Mouse (Mus musculus) limb, embryonic 13.5 days (tissue): ENCODE measurements at regions not wholly inside any gene's neighbourhood (a gene's known extent, or its start where the extent isn't known, plus 50 kb on each side); places are given as distances from the start of the nearest gene placed in this dataset.

ENCODE experiments used
- ATAC-seq: fragments of 200-750 bp; cut with Nextera tagmentation; 2 replicates; pipeline ENCODE4 v1.8.0; 2017; ENCODE audit warnings: low read depth, moderate number of reproducible peaks, moderate TSS enrichment; ENCODE audit not compliant: low FRiP score
- H3K27ac ChIP-seq: fragments of 300-500 bp; sonication (generic); 2 replicates; pipeline ENCODE4 v1.5.1; 2015; ENCODE audit warnings: inconsistent platforms, mild to moderate bottlenecking, moderate library complexity
- H3K27me3 ChIP-seq: fragments of 300-500 bp; sonication (generic); 2 replicates; pipeline ENCODE4 v1.6.1; 2015; ENCODE audit warnings: mild to moderate bottlenecking, inconsistent platforms
- H3K36me3 ChIP-seq: fragments of 300-500 bp; sonication (generic); 2 replicates; pipeline ENCODE4 v1.6.1; 2015; ENCODE audit warnings: inconsistent platforms, mild to moderate bottlenecking, moderate library complexity
- H3K4me1 ChIP-seq: fragments of 300-500 bp; sonication (generic); 2 replicates; pipeline ENCODE4 v1.6.1; 2015; ENCODE audit warnings: inconsistent platforms
- H3K4me2 ChIP-seq: fragments of 300-500 bp; sonication (generic); replicated peaks from 2 replicates; pipeline ENCODE4 v1.6.1; 2015; ENCODE audit warnings: inconsistent platforms, mild to moderate bottlenecking, moderate library complexity
- H3K4me3 ChIP-seq: fragments of 300-500 bp; sonication (generic); 2 replicates; pipeline ENCODE4 v1.5.1; 2015; ENCODE audit warnings: moderate library complexity, mild to moderate bottlenecking, inconsistent platforms
- H3K9ac ChIP-seq: fragments of 300-500 bp; sonication (generic); 2 replicates; pipeline ENCODE4 v1.6.1; 2015; ENCODE audit warnings: mild to moderate bottlenecking, inconsistent platforms
- H3K9me3 ChIP-seq: fragments of 300-500 bp; sonication (generic); 2 replicates; pipeline ENCODE4 v1.6.1; 2016; ENCODE audit warnings: inconsistent platforms
- WGBS: fragments of 180-500 bp; shearing (Covaris S2); methylation state at CpG from one replicate; pipeline ENCODE4 v1.1.7; 2015; 5-methylcytosine and 5-hydroxymethylcytosine counted together

- Histone ChIP-seq H3K9me3 (no peaks in the 10 kb centered on the region), H3K9ac (no peak overlapping the region), H3K4me2 (no peak overlapping the region), H3K36me3 (no peaks in the 10 kb centered on the region), H3K27ac (no peak overlapping the region), H3K4me1 (peaks cover 54% of the 10 kb centered on the region), H3K27me3 (peaks cover 19% of the 10 kb centered on the region), H3K4me3 (no peak overlapping the region)
- ATAC-seq: no peak
- 73% methylated on average over 4 of the region's 4 CpGs for WGBS
These were observed 125.9 kb downstream of the Slc38a6 start for GRCm38 (mm10) chr12:73412500-73412899.

DNA sequence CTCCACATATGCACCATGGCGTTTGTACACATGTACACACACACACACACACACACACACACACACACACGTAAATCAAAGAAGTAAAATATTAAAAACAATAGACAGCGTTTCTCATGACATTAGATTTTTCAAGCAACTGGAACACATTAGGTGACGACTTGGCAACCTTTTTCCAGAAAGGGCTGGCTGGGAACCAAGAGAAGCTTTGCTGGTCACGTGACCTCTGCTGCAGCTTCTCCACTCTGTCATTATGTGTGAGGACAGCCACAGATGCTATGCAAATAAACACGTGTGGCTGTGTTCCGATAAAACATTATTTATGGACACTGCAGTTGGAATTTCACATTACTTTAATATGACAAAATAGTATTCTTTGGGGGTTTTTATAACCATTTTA is 124.3 kb downstream of the Slc38a6 start:
- no peak overlapping the region for H3K9ac ChIP-seq
- no peak overlapping the region for H3K4me3 ChIP-seq
- peaks cover 28% of the 10 kb centered on the region for H3K27me3 ChIP-seq
- H3K27ac ChIP-seq: no peak overlapping the region
- no peak overlapping the region for H3K4me2 ChIP-seq
- no peak for ATAC-seq
- H3K9me3 ChIP-seq: no peaks in the 10 kb centered on the region
- WGBS: 55% methylated on average over 7 of the region's 7 CpGs
- no peaks in the 10 kb centered on the region for H3K36me3 ChIP-seq
- peaks cover 43% of the 10 kb centered on the region for H3K4me1 ChIP-seq

- ATAC-seq: no peak
- H3K9me3 ChIP-seq: no peaks in the 10 kb centered on the region
- WGBS: 81% methylated on average over 4 of the region's 4 CpGs
- H3K36me3 ChIP-seq: no peaks in the 10 kb centered on the region
- H3K27me3 ChIP-seq: peaks cover 31% of the 10 kb centered on the region
- H3K9ac ChIP-seq: no peak overlapping the region
- no peak overlapping the region for H3K4me3 ChIP-seq
- H3K4me1 ChIP-seq: peaks cover 47% of the 10 kb centered on the region
- no peak overlapping the region for H3K4me2 ChIP-seq
- H3K27ac ChIP-seq: no peak overlapping the region
These were observed 123.0 kb downstream of the Slc38a6 start for GRCm38 (mm10) chr12:73409481-73410085.

DNA sequence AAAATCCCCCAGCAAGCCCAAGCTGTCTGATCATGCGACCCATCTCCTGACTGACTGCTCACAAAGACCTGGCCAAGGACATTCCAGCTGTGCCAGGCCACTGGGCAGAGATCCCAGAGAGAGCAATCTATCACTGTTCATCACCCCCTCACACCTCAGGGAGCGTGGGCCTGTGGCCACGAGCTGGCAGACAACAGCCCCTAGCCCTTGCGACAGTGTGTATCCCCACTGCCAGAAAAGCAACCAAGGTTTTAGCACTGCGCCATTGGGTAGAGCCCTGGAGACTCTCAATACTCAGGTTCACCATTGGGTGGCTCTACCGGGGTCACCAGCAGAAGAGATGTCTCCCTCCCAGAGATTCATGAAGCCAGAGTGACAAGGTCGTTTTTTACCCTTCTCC is 122.0 kb downstream of the Slc38a6 start:
- H3K9ac ChIP-seq: no peak overlapping the region
- H3K4me1 ChIP-seq: peaks cover 53% of the 10 kb centered on the region
- no peak for ATAC-seq
- H3K4me3 ChIP-seq: no peak overlapping the region
- H3K27me3 ChIP-seq: peaks cover 33% of the 10 kb centered on the region
- no peaks in the 10 kb centered on the region for H3K36me3 ChIP-seq
- WGBS: 80% methylated on average over 7 of the region's 7 CpGs
- no peaks in the 10 kb centered on the region for H3K9me3 ChIP-seq
- H3K4me2 ChIP-seq: no peak overlapping the region
- no peak overlapping the region for H3K27ac ChIP-seq

DNA sequence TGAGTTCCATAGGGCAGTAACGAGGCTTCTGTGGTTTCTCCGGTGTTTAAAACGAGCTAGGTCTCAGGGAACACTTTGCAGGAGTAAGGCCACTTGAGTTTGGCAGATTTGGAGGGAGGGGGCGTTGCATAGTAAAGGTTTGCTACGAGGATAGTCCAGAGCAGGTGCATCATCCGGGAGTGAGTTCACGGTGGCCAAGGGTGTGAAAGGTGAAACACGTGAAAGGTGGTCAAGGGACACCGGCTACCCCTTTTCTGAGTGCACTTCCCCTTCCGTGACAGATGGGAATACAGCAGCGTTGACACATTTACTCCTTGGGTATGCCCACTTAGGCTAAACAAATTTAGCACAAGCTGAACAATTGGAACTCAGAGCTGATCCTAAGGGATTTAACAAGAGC is 121.6 kb downstream of the Slc38a6 start:
- Histone ChIP-seq H3K27ac (no peak overlapping the region), H3K4me1 (peaks cover 53% of the 10 kb centered on the region), H3K9me3 (no peaks in the 10 kb centered on the region), H3K36me3 (no peaks in the 10 kb centered on the region), H3K4me3 (no peak overlapping the region), H3K27me3 (peaks cover 35% of the 10 kb centered on the region), H3K4me2 (no peak overlapping the region), H3K9ac (no peak overlapping the region)
- no peak for ATAC-seq
- WGBS: 65% methylated on average over 11 of the region's 11 CpGs

GRCm38 (mm10) chr12:73406556-73407087 is 120.0 kb downstream of the Slc38a6 start:
- H3K27me3 ChIP-seq: peaks cover 28% of the 10 kb centered on the region
- H3K27ac ChIP-seq: no peak overlapping the region
- no peak overlapping the region for H3K4me2 ChIP-seq
- H3K9ac ChIP-seq: no peak overlapping the region
- ATAC-seq: no peak
- H3K36me3 ChIP-seq: no peaks in the 10 kb centered on the region
- H3K9me3 ChIP-seq: no peaks in the 10 kb centered on the region
- no peak overlapping the region for H3K4me3 ChIP-seq
- 85% methylated on average over 8 of the region's 8 CpGs for WGBS
- peaks cover 57% of the 10 kb centered on the region for H3K4me1 ChIP-seq

DNA sequence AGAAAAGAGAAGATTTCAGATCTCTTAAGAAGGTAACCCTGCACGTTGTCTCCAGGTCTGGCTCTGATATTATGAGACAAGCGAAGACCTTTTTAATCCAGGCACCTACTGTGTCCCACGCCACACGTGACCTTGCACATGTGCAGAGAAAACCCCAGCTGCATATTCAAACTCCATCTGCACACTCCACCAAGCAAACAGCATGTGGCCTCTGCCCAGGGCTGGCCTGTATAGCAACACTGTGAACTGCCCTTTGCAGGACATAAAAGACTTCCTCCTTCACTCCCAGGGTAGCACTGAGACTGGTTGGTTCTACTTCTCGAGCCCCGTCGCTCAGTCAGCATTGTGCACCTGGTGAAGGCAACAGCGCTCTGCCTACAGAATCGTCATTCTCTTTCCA is 119.0 kb downstream of the Slc38a6 start:
- no peak for ATAC-seq
- peaks cover 47% of the 10 kb centered on the region for H3K4me1 ChIP-seq
- no peak overlapping the region for H3K4me3 ChIP-seq
- 40% methylated on average over 9 of the region's 9 CpGs for WGBS
- H3K27me3 ChIP-seq: peaks cover 32% of the 10 kb centered on the region
- H3K4me2 ChIP-seq: no peak overlapping the region
- no peak overlapping the region for H3K27ac ChIP-seq
- H3K9me3 ChIP-seq: no peaks in the 10 kb centered on the region
- no peak overlapping the region for H3K9ac ChIP-seq
- H3K36me3 ChIP-seq: no peaks in the 10 kb centered on the region

DNA sequence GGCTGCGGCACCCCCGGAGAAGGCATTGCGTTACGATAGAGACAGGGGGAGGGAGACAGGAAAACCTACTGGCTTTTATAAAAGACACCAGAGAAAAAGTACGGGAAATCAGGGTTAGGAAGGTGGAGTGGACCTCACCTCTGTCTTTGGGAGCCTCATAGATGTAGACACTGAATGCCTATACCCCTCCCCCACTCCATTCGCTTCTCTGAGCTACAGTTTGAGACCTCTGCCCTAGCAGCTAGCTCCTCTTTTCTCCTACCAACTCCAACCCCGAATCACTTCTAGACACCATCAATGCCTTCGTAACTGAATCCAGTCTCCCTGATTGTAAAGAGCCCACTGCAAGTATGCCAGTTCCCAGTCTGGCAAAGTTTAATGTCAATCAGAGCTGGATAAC is 118.5 kb downstream of the Slc38a6 start:
- H3K9me3 ChIP-seq: no peaks in the 10 kb centered on the region
- H3K27ac ChIP-seq: no peak overlapping the region
- H3K9ac ChIP-seq: no peak overlapping the region
- peaks cover 50% of the 10 kb centered on the region for H3K4me1 ChIP-seq
- ATAC-seq: no peak
- H3K27me3 ChIP-seq: peaks cover 32% of the 10 kb centered on the region
- peak overlapping the region; percentile 19; the same call in 1 of the 2 replicates for H3K4me2 ChIP-seq
- H3K36me3 ChIP-seq: no peaks in the 10 kb centered on the region
- 49% methylated on average over 8 of the region's 8 CpGs for WGBS
- H3K4me3 ChIP-seq: no peak overlapping the region

DNA sequence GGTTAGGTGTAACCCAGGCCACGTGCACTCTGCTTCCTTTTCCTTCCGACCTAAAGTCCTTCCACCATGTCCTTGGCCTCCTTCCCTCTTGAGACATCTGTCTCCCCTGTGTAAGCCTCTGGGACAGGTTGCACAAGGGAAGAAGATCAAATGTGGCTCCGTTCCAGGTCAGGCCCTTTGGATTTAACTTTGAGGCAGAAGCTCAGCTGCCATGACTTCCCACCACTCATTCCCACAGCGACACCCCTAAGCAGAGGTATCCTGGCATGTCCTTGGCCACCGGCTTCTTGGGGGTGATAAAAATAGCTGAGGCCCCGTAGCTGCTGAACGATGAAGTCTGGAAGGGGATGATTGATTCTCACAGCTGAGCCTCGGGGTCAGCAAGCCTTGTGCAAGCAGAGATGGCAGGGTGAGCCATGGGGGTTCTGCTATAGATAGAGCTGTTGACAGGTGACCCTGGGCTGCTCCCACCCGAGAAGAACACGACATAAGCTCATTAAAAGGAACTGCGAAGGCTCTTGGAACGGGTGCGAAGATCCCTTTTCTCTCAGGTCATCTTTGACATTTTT is 117.4 kb downstream of the Slc38a6 start:
- no peaks in the 10 kb centered on the region for H3K9me3 ChIP-seq
- peak; percentile 58 for ATAC-seq
- peaks cover 23% of the 10 kb centered on the region for H3K27me3 ChIP-seq
- H3K36me3 ChIP-seq: no peaks in the 10 kb centered on the region
- H3K4me1 ChIP-seq: peaks cover 47% of the 10 kb centered on the region
- WGBS: 65% methylated on average over 13 of the region's 13 CpGs
- H3K4me2 ChIP-seq: no peak overlapping the region
- no peak overlapping the region for H3K4me3 ChIP-seq
- H3K9ac ChIP-seq: no peak overlapping the region
- no peak overlapping the region for H3K27ac ChIP-seq
